Mouse (Mus musculus) cerebral cortex, adult 2 months (tissue): Measurements from ENCODE around the gene Serp2.

Experiments
- WGBS: fragments of 180-500 bp; shearing (Covaris S2); methylation state at CpG from one replicate; pipeline ENCODE4 v1.1.7; 2018; 5-methylcytosine and 5-hydroxymethylcytosine counted together

Gene Serp2

DNA sequence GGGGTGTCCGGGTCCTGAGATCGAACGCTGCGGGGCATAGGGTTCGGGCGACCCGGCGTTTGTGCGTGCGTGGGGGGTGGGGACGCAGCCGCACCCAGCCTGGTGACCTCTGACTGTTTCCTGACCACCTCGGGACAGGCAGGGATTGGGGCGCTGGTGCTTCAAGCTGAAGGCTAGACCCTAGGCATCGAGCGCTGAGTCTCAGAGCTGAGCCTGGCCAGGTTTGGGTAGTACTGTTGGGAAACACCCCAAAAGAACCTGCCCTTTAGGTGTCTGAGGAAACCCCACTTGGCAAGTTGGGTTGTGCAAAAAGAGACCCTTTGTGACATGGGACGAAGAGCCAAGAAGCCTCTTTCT lies at the start of gene Serp2:
Gene Serp2 (minus strand): TSS at position 38 of the 357 bp plus-strand sequence.
- WGBS, result 7% methylated on average over 17 of the region's 17 CpGs

GRCm38 (mm10) chr14:76605931-76606534 lies 49.3 kb upstream of the Serp2 start:
- WGBS, result 51% methylated on average over 13 of the region's 13 CpGs

DNA sequence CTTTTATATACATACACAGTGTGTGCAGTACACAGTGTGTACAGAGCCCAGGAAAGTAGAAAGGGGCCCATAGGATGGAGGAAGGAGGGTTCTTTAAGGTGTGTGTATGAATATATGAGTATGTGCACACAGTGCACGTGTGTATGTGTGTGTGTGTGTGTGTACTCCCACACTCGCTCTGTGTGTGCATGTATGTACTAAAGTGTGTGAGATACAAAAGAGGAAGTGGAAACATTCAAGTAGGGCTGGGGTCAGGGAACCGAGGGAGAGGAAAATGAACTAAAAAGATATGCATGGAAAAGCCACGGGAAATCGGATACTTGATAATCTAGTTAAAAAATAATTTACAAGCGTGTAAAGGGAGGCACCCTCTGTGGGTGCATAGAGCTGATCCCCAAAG lies 47.3 kb upstream of the Serp2 start:
- 89% methylated on average over 6 of the region's 6 CpGs for WGBS

DNA sequence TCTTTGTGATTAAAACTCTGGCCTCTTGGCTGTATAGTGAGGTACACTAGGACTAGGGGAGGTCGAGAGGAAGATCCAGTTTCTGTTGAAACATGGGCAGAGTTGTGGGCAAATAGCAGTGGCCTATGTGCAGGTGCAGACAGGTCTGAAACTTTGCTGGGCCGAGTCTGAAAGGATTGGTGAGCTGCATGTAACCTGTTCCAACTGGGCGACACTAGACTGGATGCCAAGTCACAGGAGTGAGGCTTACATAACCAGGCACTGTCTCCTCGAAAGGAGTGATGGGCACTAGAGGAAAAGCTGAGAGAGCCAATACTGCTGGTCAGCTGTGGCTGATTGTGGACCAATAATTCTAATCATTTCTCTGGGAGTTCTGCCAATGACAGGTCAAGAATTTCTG lies 45.0 kb upstream of the Serp2 start:
- 91% methylated on average over 4 of the region's 4 CpGs for WGBS

GRCm38 (mm10) chr14:76600391-76600790 lies 43.7 kb upstream of the Serp2 start:
- WGBS, result 70% methylated on average over 3 of the region's 3 CpGs

DNA sequence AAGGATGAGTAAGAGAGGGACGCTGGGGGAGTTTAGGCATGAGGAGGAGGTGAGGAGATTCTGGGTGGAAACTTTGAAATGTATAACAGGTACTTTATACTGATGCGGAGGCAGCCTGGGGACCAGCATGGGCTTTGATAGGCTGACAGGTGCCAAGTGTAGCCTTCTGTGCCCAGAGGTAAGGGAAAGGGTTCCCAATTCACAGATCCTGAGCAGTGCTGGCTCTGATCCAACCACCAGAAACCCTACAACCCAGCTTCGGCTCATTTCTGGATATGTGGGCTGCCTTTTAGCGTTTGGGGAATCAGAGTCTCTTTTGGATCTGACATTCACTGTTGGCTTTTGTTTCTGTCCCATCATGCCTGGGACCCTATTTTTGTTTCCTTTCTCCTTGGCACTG lies 43.0 kb upstream of the Serp2 start:
- WGBS, result 36% methylated on average over 4 of the region's 4 CpGs

- WGBS, result 4% methylated on average over 12 of the region's 12 CpGs
Observed at GRCm38 (mm10) chr14:76598518-76599216, 42.0 kb upstream of the Serp2 start.

DNA sequence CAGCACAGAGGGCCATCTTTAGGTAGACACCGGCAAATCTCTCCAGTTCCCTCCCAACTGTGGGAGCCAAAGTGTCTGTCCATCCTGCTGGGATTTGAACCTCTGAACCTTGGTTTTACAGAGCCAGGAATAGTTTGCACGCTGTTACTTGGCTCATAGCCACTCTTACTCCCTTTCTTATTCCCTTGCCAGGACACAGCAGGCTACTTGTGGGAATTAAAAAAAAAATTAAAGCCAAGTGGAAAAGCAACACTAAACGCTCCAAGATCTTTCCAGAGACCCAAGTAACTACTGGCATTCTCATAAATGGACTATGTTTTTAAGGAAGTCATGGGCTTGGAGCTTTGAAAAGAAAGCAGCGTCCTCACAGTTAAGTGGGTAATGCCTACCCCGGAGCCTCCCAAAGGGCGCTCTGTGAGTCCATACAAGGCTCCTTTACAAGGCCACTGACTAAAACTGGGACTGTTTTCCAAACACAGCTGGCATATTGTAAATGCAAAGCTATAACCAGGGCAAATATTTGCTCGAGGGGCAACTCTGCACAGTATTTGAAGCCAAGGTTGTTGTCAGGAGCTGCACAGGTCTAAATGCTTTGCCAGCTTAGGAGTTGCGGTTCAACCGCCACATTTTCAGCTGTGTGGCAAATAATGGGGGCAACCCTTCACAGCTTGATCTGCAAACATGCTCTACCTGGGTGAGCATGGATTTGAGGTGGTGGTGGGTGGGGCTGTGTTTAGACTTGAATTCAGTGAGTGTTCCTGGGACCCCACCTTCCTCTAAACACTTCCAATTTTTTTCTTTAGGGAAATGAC lies 38.6 kb upstream of the Serp2 start:
- 62% methylated on average over 9 of the region's 9 CpGs for WGBS

DNA sequence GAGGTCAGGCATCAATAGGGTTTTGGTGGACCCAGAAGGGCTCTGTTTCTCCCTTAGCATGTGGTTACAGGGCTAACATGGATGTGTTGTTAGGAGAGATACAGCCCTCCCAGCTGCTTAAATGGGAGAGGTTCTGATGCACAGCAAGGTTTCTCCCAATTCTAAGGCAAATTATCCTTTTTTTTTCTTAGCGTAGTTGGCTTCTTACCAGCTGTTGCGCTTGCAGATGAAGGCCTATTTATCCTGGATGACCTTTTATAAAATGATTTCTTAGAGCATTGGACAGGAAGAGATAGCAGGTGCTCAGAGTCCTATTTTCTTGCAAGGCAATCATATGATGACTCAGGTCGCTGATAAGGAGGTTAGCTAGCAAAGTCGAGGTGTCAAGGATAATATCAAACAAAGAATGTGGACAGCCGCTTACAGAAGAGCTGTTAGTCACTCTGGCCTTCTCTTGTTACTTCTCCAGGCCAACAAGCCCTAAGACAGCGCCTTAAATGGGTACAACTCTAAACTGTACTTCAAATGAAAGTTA lies 37.7 kb upstream of the Serp2 start:
- WGBS, result 86% methylated on average over 6 of the region's 6 CpGs

GRCm38 (mm10) chr14:76593630-76594193 lies 37.0 kb upstream of the Serp2 start:
- 89% methylated on average over 15 of the region's 15 CpGs for WGBS

DNA sequence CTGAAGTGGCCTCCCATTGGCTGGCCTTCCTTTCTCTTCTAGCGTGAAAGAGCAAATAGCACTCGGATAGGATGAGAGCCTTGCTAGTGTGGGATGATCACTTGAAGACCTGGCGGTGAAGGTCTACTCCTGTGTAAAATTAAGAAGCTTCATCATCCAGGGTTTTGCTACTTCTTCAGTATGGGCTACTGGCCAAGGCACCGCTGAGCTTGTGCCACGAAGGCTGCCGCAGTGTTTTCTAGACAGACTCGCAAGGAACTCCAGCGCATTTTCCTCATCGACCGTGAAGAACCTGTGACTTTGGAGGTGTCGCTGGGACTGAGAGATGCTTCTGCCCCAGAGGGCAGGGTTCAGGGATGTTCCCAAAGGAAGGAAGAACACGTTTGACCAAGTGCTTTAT lies 36.0 kb upstream of the Serp2 start:
- WGBS, result 86% methylated on average over 12 of the region's 12 CpGs

GRCm38 (mm10) chr14:76592090-76592489 lies 35.4 kb upstream of the Serp2 start:
- 92% methylated on average over 6 of the region's 6 CpGs for WGBS

GRCm38 (mm10) chr14:76590134-76590533 lies 33.4 kb upstream of the Serp2 start:
- 81% methylated on average over 7 of the region's 7 CpGs for WGBS

GRCm38 (mm10) chr14:76589671-76590070 lies 33.0 kb upstream of the Serp2 start:
- 80% methylated on average over 1 of the region's 1 CpGs for WGBS

DNA sequence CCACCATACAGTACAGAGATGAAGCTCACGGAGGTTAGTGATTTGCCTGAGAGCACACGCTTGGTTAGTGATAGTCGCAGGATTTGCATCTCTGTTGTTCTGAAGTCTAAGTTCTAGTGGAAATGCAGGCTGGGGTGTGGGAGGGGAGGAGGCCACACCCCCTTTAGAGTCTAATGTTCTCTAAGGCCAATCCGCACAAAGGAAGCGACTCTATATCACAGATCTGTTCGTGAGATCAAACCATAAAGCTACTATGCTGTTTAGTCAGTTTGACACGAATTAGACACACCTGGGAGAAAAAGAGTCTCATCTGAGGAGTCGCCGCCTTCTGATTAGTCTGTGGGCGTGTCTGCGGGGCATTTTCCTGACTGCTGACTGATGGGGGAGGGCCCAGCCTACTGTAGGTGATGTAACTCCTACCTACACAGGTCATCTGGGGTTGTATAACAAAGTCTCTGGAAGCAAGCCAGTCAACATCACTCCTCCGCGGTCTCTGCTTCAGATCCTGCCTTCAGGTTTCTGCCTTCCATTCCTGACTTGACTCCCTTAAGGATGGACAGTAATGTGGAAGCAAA lies 29.2 kb upstream of the Serp2 start:
- 71% methylated on average over 13 of the region's 13 CpGs for WGBS

- 88% methylated on average over 7 of the region's 7 CpGs for WGBS
Observed at GRCm38 (mm10) chr14:76583985-76584384, 27.3 kb upstream of the Serp2 start.

- 90% methylated on average over 6 of the region's 6 CpGs for WGBS
Observed at GRCm38 (mm10) chr14:76581974-76582922, 25.6 kb upstream of the Serp2 start.

- WGBS, result 79% methylated on average over 2 of the region's 2 CpGs
Observed at GRCm38 (mm10) chr14:76579660-76580061, 23.0 kb upstream of the Serp2 start.

DNA sequence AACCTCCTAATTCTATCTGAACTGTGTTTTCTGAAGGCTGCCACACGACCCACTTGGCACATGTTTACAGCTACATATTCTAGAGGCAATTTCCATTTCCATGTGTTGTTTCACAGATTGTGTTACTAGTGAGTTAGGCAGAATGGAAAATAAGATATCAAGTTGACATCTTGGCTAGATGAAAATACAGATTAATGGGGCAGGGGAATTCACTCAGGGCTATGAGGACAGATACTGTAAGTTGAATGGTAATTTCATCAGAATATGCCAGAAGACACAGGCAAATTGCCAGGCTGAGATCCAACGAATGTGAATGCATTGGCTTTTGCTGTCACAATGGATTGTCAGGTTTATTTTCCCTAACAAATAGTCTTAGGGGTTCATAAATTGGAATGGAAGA lies 21.2 kb upstream of the Serp2 start:
- 45% methylated on average over 2 of the region's 2 CpGs for whole genome bisulfite sequencing

GRCm38 (mm10) chr14:76570292-76570691 lies 13.6 kb upstream of the Serp2 start:
- WGBS, result 89% methylated on average over 7 of the region's 7 CpGs
